Mouse (Mus musculus): ENCODE data around the gene Axl.

Axl gene

GRCm38 (mm10) chr7:25707581-25708292, 80.8 kb downstream of the Axl start:
- DNase-seq: peak; percentile 40

Measured in kidney, adult 18-20 months (tissue).